Mouse (Mus musculus) MN1 (cell line): ENCODE results near the gene Doc2b.

ENCODE experiments used
- DNase-seq: peaks from one replicate; pipeline ENCODE4 v3.0.0-alpha.2; 2016; ENCODE audit warnings: low spot score

The Doc2b gene

GRCm38 (mm10) chr11:75792535-75792934 is 3.3 kb downstream of the Doc2b start:
- peak; percentile 33 for DNase-seq

DNA sequence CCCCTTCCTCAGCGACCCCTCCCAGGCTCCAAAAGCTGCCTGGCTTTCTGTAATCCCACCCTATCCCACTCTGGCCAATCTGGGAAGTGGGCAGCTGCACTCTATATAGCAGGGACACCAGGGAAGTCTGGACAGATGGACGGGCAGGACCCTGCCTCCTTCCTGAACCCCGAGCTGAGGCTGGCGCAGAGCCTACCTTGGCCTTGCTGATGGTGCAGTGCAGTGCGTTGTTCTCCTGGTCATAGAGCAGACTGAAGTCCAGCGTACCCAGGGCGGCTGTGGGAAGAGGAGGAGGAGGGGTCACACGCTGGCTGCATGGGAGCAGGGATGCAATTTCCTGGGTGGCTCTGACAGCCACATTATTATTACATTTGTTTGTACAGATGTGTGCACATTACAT is 10.0 kb downstream of the Doc2b start:
- DNase-seq, result no peak

DNA sequence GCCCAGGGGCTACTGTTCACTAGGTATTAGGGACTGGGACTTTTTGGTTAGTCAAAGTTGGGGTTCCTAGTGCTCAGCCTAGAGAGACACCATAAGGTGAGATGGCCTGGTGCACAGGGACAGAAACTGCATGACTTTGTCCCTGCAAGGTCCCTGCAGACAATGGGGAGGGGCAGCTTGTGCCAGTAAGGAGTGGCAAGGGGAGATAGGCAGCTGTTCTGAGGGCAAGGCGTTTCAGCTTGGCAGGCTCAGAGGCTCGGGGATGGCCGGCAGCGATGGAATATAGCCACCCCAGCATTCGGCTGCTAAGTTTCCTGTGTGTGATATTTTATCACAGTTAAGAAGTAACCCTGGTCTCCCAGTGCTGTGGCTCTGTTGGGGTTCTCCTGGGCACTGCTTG is 12.1 kb downstream of the Doc2b start:
- no peak for DNase-seq

DNA sequence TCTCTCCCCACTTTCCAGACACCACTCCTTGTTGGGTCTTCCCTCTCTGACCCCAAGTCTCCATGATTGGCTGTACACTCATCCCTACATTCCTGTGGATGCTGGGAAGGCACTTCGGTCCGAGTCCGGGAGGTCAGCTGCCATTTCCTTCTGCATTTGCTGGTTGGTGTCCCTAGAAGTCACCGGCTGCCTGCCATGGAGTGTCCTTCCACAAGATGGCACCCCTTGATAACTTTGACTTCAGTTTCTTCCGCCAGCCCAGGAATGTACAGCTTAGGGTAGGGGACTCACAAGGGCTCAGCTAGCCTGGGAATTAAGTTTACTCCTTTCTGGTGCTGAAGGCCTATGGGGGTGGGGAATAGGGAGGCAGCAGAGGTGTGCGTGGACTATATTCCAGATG is 13.9 kb downstream of the Doc2b start:
- DNase-seq, result peak; percentile 74

- DNase-seq, result no peak
Measured at GRCm38 (mm10) chr11:75775919-75776318, 19.9 kb downstream of the Doc2b start.

DNA sequence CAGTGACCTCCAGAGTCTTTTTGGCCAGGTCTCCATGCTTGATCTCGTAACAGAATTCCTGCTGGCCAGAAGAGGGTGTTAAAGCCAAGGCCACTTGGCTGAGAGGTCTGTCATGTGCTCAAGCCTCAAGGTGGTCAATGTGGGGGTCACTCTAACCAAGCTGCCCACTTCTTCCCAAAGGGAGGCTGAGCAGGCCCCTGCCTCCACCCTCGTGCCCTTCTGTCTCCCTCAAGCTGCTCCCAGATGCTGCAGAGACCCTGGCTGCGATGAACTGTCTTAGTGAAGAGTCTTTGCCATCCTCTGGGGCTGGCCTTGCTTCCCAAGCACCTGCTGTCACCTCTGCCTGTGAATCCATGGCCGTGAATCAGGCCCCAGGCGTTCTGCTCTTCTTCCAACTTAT is 23.3 kb downstream of the Doc2b start:
- no peak for DNase-seq

- DNase-seq, result peak; percentile 75
Measured at GRCm38 (mm10) chr11:75769206-75769605, 26.6 kb downstream of the Doc2b start.

GRCm38 (mm10) chr11:75768091-75768989 is 27.5 kb downstream of the Doc2b start:
- no peak for DNase-seq

GRCm38 (mm10) chr11:75767014-75767413 is 28.8 kb downstream of the Doc2b start:
- DNase-seq, result no peak

DNA sequence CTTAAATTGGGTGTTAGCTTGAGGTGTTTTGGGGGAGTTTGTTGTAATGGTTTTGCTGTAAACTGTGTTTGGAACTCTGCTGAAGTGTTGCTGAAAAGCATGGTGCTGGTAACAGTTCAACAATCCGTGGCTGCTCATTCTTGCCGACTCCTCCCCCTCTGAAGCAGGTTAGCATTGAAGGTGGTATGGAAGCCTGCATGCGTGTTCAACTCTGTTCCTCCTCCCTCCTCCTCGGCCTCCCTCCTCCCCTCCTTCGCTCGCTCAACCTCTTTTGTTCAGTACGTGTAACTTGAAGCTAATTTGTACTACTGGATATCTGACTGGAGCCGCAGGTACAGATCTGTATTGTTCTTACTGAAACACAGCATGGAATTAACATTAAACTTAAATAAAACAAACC is 30.7 kb downstream of the Doc2b start:
- no peak for DNase-seq

DNA sequence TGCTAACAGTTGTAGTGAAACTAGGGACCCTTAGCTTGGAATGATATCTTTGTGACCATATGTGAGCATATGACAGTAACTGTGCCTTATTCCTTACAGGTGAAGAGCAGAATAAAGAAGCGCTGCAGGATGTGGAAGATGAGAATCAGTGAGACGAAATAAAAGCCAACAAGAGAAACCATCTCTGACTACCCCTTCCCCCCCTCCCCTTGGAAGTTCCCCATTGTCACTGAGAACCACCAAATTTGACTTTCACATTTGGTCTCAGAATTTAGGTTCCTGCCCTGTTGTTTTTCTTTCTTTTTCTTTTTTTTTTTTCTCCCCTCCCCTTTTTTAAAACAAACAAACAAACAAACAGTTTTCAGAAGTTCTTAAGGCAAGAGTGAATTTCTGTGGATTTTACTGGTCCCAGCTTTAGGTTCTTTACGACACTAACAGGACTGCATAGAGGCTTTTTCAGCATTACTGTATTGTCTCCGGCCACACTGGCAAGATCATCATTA is 31.3 kb downstream of the Doc2b start:
- DNase-seq, result no peak

DNA sequence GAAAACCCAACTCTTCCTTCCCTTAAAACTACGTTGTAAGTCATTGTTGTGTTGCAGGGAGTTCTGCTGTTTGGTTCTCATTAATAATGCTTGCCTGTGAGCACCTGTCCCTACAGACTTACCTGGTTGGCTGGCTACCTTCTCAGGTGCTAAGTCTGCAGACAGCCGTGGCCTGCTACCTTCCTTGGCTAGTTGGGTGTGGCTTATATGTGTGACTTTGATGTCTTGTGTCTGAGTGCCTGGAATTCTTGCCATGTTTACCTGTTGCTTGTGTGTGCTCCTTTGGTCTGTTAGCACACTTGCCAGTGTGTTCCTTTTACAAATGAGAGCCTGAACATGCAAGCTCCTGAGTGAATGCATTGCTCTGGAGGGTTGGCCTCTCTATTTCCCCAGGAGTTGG is 33.1 kb downstream of the Doc2b start:
- DNase-seq, result no peak

- DNase-seq, result no peak
Measured at GRCm38 (mm10) chr11:75760785-75761184, 35.1 kb downstream of the Doc2b start.

- no peak for DNase-seq
Measured at GRCm38 (mm10) chr11:75758553-75758952, 37.3 kb downstream of the Doc2b start.

DNA sequence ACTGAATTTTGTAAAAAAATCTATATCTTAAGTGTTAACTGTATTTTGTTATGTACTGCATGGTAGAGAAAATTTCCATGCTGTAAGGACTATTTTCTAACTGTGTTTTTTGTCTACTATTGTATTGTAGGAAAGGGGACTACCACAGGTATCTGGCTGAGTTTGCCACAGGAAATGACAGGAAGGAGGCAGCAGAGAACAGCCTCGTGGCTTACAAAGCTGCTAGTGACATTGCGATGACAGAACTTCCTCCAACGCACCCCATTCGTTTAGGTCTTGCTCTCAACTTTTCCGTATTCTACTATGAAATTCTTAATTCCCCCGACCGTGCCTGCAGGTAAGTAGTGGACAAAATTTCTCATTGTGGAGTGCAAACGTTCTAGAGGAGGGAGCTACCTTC is 39.2 kb downstream of the Doc2b start:
- DNase-seq, result no peak

GRCm38 (mm10) chr11:75751082-75751481 is 44.8 kb downstream of the Doc2b start:
- DNase-seq, result no peak

- DNase-seq, result no peak
Measured at GRCm38 (mm10) chr11:75750537-75750936, 45.3 kb downstream of the Doc2b start.

GRCm38 (mm10) chr11:75744761-75745160 is 51.1 kb downstream of the Doc2b start:
- no peak for DNase-seq

DNA sequence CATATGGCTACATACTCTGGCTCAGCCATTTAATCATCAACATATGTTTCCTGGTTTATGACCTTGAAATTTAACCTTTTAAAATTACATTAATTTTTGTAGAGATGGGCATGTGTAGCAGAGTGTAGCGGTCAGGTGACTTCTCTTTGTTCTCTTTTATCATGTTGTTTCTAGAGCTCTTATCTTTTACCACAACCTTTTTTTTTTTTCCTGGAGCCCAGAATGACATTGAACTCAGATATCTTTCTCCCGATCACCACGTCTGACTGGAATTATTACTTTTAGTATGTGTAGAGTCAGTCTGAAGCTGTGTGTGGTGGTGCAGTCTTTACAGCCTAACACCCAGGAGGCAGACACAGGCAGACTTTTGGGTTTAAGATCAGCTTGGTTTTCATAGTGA is 54.2 kb downstream of the Doc2b start:
- no peak for DNase-seq

DNA sequence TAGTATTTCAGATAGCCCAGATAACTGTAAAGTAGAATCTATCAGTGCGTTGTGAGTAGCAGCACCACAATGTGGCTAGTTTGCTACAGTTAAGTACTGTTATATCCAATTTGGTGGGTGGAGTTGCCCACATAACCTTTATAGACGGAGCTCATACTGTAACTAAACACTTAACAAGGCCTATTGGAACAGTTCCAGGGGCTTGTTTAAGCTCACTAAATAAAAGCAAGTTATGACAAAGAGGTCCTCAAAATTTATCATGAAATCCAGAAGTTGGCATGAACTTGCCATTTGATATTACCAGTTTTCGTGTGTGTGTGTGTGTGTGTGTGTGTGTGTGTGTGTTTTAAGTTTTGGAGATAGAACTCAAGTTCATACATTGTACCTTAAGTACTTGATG is 55.6 kb downstream of the Doc2b start:
- DNase-seq, result no peak

DNA sequence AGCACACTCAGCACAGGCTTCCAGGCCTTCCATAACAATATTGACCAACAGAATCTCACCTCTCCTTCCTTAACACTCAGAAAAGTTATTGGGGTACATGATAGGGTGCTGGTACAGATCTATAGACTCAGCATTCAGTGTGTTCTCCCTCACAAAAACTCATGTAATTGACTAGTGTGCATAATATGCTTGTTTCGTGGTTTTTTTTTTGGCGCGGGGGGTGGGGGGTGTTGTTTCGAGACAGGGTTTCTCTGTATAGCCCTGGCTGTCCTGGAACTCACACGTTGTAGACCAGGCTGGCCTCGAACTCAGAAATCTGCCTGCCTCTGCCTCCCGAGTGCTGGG is 57.4 kb downstream of the Doc2b start:
- DNase-seq, result no peak

- no peak for DNase-seq
Measured at GRCm38 (mm10) chr11:75737806-75738476, 57.9 kb downstream of the Doc2b start.

- DNase-seq, result no peak
Measured at GRCm38 (mm10) chr11:75736978-75737377, 58.9 kb downstream of the Doc2b start.
